Mouse (Mus musculus): Measurements from ENCODE around the gene Gm8257. TPM values are rescaled to one million over a fixed set of nuclear protein-coding genes. Genes with fewer than 3 reads are reported as not detected.
"Not testable (repeated sequence)": the region's sequence is repeated elsewhere in the genome, so short reads cannot be mapped to it uniquely, and the experiment has no call there.

Gene Gm8257
- polyA plus RNA-seq (2016; fragmentation: Nextera tagmentation; extraction: Ambion mirVana): not detected in 2 replicates

DNA sequence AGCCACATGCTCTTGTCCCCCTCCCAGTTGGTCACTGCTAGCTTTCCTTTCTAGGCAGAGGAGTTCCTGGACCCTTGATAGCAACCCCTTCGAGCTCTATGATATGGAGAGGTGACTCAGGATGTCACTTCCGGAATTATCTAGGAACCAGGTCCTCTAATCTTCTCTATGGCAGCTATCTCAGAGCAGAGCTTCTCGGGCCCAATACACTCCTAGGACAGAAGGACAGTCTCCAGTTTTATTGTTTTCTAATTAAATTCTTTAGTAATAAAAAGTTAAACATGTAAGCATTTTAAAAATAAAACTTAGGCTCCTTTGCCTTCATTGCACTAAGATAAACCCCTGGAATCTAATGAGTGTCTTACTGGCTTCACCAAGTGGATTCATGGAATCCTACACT lies at the start of gene Gm8257:
Gm8257 (minus strand) TSS at position 101 of the 400 bp plus-strand sequence.
- not testable (repeated sequence) for H3K4me3 ChIP-seq; H3K4me2 ChIP-seq; H3K4me1 ChIP-seq (replicated peaks); H3K36me3 ChIP-seq; H3K27ac ChIP-seq (ENCODE audit: poor library complexity, severe bottlenecking); H3K9ac ChIP-seq; H3K9me3 ChIP-seq (replicated peaks); ATAC-seq (ENCODE audit: insufficient number of reproducible peaks, low FRiP score); H3K27me3 ChIP-seq (replicated peaks)
- 45% methylated on average over 3 of the region's 3 CpGs for WGBS

- 68% methylated on average over 3 of the region's 3 CpGs for WGBS
- no peak for ATAC-seq (ENCODE audit: insufficient number of reproducible peaks, low FRiP score)
- H3K27ac ChIP-seq (ENCODE audit: poor library complexity, severe bottlenecking): no peak within 1 kb of the TSS
Measured at GRCm38 (mm10) chr14:44750240-44750639, 44.0 kb upstream of the Gm8257 start, which contains the start of gene Gm8267. Gene Gm8267 (minus strand): TSS chr14:44750340.

GRCm38 (mm10) chr14:44742789-44743188 lies 36.5 kb upstream of the Gm8257 start:
- H3K4me1 ChIP-seq (replicated peaks); H3K9ac ChIP-seq; H3K9me3 ChIP-seq (replicated peaks); H3K27ac ChIP-seq (ENCODE audit: poor library complexity, severe bottlenecking); ATAC-seq (ENCODE audit: insufficient number of reproducible peaks, low FRiP score); H3K4me2 ChIP-seq; H3K4me3 ChIP-seq; H3K36me3 ChIP-seq; H3K27me3 ChIP-seq (replicated peaks): not testable (repeated sequence)
- 56% methylated on average over 1 of the region's 1 CpGs for WGBS

More at GRCm38 (mm10) chr14:44750240-44750639, 44.0 kb upstream of the Gm8257 start, which contains the start of gene Gm8267:
- Histone ChIP-seq H3K9me3 (replicated peaks) (no peaks in the 10 kb centered on the region), H3K4me3 (no peak within 1 kb of the TSS), H3K4me2 (no peak within 1 kb of the TSS), H3K27me3 (replicated peaks) (no peaks in the 10 kb centered on the region), H3K9ac (no peak within 1 kb of the TSS), H3K4me1 (replicated peaks) (no peaks in the 10 kb centered on the region), H3K36me3 (no peaks in the 10 kb centered on the region)

GRCm38 (mm10) chr14:44730711-44731110 lies 24.5 kb upstream of the Gm8257 start:
- H3K4me2 ChIP-seq; ATAC-seq (ENCODE audit: insufficient number of reproducible peaks, low FRiP score); H3K36me3 ChIP-seq; H3K27ac ChIP-seq (ENCODE audit: poor library complexity, severe bottlenecking); H3K27me3 ChIP-seq (replicated peaks); H3K4me3 ChIP-seq; H3K9ac ChIP-seq; H3K9me3 ChIP-seq (replicated peaks); H3K4me1 ChIP-seq (replicated peaks): not testable (repeated sequence)

DNA sequence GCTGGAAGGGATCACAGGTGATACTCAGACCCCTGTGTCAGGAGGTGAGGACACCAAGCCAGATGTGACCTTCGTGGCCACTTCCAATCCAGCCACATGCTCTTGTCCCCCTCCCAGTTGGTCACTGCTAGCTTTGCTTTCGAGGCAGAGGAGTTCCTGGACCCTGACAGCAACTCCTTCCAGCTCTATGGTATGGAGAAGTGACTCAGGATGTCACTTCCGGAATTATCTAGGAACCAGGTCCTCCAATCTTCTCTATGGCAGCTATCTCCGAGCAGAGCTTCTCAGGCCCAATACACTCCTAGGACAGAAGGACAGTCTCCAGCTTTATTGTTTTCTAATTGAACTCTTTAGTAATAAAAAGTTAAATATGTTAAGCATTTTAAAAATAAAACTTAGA lies 78.5 kb downstream of the Gm8257 start, which contains the start of gene Gm5624:
Gm5624 (minus strand) TSS at position 202 of the 400 bp plus-strand sequence.
- not testable (repeated sequence) for H3K4me1 ChIP-seq (replicated peaks); ATAC-seq (ENCODE audit: insufficient number of reproducible peaks, low FRiP score)
- 69% methylated on average over 4 of the region's 4 CpGs for WGBS

More for the DNA sequence above, 78.5 kb downstream of the Gm8257 start, which contains the start of gene Gm5624:
- H3K27ac ChIP-seq (ENCODE audit: poor library complexity, severe bottlenecking); H3K4me2 ChIP-seq; H3K9ac ChIP-seq; H3K9me3 ChIP-seq (replicated peaks); H3K36me3 ChIP-seq; H3K27me3 ChIP-seq (replicated peaks); H3K4me3 ChIP-seq: not testable (repeated sequence)

Other genes starting within 250 kb of the Gm8257 start
- not detected in 2 replicates for gene BC061237, start 214.0 kb downstream of the Gm8257 start, polyA plus RNA-seq (2016; fragmentation: Nextera tagmentation; extraction: Ambion mirVana)
- gene Gm17093, start 188.2 kb downstream of the Gm8257 start, polyA plus RNA-seq (2016; fragmentation: Nextera tagmentation; extraction: Ambion mirVana): not detected in 2 replicates
- gene Gm8247, start 123.3 kb downstream of the Gm8257 start, polyA plus RNA-seq (2016; fragmentation: Nextera tagmentation; extraction: Ambion mirVana): not detected in 2 replicates
- gene Gm5624, start 78.5 kb downstream of the Gm8257 start, polyA plus RNA-seq (2016; fragmentation: Nextera tagmentation; extraction: Ambion mirVana): not detected in 2 replicates
- gene Gm8267, start 43.9 kb upstream of the Gm8257 start, polyA plus RNA-seq (2016; fragmentation: Nextera tagmentation; extraction: Ambion mirVana): not detected in 2 replicates
- gene Ptgdr, start 152.9 kb upstream of the Gm8257 start, polyA plus RNA-seq (2016; fragmentation: Nextera tagmentation; extraction: Ambion mirVana): not detected in 2 replicates